Mouse (Mus musculus) regulatory T cell (primary cell): ENCODE measurements around the gene Clcn2.

ENCODE experiments used
- in situ Hi-C: fragments of 300-600 bp; cut with MboI, MseI; formaldehyde crosslinking; loops from one replicate; pipeline ENCODE4 v1.15.1; 2025; ENCODE audit warnings: high pct_unique_total_duplicates

Gene Clcn2

DNA sequence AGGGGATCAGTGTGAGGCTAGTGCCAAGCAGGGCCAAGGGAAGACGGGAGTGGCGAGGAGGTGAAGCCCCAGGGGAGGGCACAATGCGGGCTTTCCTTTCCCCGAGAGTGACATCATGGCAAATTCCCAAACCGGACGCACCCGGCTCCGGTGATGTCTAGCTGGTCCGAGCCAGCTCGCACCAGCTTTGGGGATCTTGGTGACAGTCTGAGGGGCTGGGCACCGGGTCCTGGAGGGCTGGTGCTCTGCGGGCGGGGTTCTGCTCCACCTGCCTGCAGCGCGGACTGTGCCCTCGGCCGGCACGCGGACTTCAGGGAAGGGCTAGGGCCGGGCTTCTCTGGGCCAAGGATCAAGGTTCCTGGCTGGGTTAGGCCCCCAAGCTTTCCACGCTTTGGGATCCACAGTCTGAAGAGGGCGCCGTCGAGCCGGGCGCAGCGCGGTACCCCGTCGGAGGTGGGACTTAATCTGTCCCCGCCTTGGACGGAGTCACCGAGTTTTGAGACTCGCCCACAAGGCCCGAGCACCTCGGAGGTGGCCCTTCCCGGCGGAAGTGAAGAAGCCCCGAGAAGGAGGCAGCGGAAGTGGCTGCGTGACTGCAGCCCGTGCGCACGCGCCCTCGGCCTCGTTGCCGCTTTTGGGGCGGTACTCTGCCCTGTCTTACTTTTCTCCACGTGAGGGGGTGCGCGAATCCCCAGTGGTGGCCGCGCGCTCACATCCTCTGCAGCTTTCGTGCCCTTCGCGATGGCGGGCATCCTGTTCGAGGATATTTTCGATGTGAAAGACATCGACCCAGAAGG lies at the start of gene Clcn2, which contains the start of gene Polr2h:
TSS of gene Clcn2 (minus strand) at position 566 of the 797 bp plus-strand sequence.
TSS of gene Polr2h (plus strand) at position 485 of the 797 bp plus-strand sequence.
- in situ Hi-C loops, result no loop called here

DNA sequence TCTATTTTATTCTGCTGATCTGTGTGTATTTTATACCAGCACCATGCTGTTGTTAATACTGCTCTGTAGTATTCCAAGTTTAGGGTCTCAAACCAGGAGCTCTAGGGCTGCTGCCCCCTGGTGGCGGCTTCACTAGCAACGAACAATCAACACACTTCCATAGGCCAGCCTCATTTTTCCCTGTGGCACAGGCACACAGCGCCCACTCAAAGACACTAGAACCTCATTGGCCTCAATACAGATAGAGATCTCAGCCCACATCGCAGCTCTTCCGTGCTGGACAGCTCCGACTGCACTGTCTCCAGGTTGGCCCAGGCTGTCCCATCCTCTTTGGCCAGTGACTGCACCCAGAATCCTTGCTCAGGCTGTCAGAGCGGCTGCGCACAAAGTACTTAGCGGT lies 47.7 kb upstream of the Clcn2 start:
- in situ Hi-C loops, result no loop called here

DNA sequence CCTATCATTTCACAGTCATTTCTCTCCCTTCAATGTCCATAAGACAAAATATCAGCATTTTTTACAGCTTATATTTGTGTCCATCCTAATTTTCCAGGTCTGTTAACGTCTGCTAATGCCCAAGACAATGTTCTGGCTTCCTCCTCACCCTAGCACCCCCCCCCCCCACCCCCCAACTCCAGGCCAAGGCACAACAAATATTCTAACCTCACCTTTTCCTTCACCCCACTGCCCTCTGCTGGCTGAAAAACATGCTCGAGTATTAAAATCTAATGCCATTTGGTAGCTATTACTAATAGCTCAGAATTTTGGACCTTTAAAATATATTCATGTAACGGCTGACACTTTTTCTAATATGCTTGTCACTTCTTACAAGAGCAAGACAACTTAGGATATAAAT lies 44.1 kb upstream of the Clcn2 start:
- in situ Hi-C loops, result no loop called here

DNA sequence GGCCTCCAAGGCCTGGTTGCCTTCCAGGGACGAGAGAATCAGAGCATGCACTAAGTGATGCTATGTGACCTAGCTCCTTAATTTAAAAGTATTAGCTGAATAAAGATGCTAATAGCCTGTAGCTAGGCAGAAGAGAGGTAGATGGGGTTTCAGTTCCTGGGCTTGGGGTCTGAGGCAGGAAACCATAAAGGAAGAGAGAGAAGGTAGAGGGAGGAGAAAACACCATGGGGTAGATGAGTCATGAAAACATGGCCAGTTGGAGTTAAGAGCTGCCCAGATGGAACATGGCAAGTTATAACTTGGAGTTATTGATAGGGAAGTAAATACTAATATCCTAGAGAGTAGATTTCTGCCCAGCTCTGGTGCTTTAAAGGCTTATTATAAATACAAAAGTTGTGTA lies 39.8 kb upstream of the Clcn2 start:
- in situ Hi-C loops, result no loop called here

DNA sequence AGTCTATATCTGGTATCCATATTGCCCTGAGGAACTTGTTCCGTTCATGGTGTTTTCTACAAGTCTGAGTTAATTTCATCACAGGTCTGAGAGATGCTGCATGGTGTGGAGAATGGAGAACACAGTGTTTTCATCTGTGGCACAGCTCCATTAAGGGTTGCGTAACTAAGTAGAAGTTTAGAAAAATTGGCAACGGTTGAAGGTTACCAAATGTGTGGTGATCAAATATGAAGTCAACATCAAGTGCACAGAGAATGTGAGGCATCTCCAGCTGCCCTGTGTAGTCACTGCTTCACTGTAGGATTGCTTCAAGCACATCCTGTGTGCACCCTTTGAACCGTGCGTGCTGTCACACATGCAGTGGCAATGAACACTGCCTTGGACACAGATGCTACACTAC lies 38.5 kb upstream of the Clcn2 start:
- in situ Hi-C loops, result no loop called here

DNA sequence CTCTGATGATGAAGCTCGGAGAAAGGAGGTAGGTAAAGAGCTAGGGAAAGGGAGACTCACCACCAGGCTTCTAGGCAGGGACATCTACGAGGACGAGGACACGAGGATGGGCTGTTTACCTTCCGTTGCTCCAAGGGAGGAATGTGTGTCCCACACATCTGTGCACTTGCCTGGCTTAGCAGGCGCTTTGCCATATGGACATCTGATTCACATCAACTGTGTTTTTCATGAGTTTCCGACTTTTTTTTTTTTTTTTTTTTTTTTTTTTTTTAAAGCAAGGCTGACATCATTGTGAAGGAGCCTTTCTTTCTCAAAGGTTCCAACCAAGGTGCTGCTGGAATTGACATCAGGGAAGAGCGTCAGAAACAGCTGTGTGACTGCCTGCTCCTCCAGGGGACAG lies 33.0 kb upstream of the Clcn2 start:
- in situ Hi-C loops, result no loop called here

DNA sequence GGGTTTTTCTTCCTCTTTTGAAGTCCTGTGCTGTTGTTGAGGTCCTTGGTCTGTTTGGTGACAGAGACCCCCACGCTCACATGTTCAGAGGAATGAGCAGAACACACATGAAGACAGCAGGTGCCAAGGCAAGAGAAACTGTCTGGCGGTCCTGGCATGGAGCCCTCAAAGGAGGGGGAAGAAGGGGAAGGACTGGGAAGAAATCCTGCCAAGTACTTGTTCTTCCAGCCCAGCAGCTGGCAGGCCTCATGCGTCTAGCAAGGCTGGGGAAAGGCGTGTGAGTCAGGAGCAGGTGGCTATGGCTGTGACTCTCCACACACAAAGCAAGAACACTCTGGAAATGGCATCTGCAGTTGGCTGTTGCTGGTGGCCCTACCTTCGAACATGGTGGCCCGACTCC lies 29.1 kb upstream of the Clcn2 start:
- in situ Hi-C loops, result no loop called here

DNA sequence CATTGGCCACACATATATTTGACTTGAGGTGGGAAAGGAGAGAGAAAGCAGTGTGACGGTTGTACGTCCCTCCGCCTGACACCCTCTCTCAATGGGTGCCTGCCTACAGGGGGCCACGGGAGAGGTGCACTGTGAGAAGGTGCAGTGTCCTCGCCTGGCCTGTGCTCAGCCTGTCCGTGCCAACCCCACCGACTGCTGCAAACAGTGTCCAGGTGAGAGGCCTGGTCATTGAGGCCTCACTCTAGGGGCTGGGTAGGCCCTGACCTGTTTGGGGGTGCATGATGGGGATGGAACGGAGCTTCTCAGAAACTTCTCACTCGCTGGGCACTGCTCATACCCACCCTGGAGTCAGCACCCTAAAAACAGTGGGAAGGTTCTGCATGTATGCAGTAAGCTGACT lies 22.3 kb upstream of the Clcn2 start:
- in situ Hi-C loops, result no loop called here

DNA sequence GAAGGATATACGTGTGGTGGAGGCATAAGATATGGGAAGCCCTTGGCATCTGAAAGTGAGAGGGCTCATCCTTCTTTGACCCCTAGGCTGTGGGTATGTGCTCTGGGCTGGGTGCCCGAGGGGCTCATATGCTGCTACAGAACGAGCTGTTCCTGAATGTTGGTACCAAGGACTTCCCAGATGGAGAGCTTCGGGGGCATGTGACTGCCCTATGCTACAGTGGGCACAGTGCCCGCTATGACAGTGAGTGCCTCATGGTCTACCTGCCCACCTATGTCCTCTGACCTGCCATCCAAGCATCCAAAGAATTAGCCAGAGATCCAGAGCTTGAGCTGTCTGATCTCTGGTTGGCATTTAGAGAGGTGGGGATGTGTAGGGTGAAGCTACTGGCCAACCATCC lies 19.3 kb upstream of the Clcn2 start:
- in situ Hi-C loops, result no loop called here

DNA sequence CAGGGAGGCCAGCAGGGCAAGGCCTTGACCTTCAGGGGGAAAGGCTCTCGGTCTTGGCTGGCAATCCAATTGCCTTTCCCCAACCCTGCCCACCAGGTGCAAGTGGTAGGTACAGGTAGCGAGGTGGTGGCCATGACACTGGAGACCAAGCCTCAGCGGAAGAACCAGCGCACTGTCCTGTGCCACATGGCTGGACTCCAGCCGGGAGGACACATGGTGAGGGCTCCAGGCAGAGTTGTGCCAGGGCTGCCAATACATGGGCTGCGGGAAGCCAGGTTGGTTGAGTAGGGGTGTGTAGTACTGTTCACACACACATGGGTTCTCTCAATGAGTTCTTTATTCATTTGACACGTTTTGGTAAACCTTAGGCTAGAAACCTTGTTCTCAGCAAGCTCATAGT lies 18.6 kb upstream of the Clcn2 start:
- in situ Hi-C loops, result no loop called here

DNA sequence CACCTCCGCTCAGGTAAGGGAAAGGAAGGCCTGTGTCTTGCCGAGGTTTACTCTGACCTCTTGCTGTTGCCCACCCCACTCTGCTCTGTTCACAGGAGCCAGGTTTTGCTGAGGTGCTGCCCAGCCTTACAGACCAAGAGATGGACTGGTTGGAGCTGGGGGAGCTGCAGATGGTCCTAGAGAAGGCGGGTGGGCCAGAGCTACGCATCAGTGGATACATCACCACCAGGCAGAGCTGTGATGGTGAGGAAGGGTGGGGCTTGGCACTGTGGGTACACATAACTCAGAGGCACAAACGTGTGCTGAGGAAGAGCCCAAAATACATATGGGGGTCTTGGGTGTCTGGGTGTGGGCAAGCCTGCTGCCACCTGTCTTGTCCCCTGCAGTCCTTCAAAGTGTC lies 18.1 kb upstream of the Clcn2 start:
- in situ Hi-C loops, result no loop called here

DNA sequence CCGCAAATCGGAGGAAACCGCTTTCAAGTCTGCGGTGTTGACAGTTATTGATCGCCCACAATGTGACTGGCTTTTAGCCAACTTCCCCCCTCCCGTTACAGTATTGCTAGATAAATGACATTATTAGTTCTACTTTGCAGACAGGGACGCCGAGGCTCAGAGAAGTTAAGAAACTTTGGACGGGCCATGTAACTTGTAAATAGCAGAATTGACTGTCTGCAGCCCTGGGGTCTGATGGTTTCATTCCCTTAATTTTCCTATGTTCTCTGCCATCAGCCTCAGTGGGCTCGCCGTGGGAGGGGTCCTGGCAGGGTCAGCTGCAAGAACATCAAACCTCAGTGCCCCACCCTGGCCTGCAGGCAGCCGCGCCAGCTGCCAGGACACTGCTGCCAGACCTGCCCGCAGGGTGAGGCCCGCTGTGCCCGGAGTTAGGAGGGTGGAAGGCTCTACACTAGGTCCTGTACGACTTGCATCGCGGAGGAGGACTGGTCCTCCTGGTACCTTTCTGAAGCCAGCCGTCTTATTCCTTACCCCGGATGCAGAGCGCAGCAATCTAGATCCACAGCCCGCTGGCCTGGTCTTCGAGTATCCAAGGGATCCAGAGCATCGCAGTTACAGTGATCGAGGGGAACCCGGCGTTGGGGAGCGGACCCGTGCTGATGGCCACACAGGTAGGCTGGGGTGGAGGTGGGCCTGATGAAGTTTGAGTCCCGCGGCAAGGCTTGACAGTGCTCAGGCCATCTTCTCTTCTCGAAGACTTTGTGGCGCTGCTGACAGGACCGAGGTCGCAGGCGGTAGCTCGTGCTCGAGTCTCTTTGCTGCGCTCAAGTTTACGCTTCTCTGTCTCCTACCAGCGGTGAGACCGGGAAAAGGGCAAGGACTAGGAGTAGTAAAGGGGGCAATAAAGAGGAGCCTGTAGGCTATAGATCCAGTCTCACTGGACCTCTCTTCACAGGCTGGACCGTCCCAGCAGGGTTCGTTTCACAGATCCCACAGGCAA lies 16.5 kb upstream of the Clcn2 start, which contains the start of gene Thpo:
TSS of gene Thpo (minus strand) at position 781 of the 1,000 bp plus-strand sequence.
- in situ Hi-C loops, result no loop called here

DNA sequence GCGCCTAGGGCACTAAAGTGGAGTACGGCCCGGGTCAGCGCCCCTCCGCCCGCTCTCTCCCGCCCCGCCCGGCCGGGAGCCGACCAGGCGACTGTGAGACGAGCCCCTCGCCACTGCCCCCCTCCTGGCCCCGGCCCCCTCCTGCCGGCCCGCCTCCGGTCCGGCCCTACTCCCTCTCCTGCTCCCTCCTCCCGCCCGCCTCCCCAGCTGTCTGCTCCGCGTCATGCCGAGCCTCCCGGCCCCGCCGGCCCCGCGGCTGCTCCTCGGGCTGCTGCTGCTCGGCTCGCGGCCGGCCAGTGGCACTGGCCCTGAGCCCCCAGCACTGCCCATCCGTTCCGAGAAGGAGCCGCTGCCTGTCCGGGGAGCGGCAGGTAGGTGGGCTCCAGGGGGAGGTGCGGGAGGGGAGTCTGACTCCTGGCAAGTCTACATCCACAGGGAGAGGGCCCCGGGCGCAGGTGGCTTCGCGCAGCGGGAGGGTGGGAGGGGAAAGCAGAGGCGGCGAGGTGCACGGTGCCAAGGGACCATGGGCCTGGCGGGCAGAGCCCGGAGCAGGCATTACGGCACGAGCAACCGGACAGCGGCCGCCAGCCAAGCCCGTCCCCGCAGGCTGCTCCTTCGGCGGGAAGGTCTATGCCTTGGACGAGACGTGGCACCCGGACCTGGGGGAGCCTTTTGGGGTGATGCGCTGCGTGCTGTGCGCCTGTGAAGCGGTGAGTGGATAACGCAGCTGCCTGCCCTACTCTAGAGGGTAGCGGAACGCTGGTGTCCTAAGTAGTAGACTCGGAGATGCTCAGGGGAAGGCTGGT lies 15.6 kb upstream of the Clcn2 start, which contains the start of gene Chrd:
TSS of gene Chrd (plus strand) at position 203 of the 806 bp plus-strand sequence.
- in situ Hi-C loops, result no loop called here

DNA sequence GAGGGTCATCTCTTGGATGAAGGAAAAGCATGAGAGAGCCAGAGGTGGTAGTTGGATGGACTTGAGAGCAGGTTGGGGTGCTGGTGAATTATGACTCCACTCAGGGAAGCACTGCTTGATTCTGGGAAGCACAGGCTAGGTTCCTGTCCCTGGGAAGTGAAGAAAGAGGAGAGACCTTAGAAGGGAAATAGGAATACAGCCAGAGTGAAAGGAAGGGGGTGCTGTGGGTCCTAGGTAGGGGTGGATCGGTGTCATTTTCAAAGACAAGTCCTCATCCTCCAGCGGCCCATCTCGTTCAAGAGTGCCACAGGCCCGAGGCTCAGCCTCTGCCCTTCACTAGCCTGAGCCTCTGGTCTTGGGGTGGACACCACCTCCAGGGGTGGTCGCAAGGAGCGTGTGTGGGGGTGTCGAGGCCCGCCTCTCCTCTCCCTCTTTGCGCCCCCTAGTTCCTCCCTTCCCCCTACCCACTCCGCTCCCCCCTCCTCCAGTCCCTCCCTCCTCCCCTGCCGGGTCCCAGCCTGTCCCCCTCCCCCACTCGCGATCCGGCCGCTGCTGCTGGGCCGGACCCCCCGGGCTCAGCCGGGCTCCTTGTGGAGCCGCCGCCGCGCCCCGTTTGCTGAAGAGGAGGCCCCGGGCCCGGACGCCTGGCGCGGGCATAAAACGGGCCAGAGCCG lies 14.8 kb upstream of the Clcn2 start:
- in situ Hi-C loops, result no loop called here

DNA sequence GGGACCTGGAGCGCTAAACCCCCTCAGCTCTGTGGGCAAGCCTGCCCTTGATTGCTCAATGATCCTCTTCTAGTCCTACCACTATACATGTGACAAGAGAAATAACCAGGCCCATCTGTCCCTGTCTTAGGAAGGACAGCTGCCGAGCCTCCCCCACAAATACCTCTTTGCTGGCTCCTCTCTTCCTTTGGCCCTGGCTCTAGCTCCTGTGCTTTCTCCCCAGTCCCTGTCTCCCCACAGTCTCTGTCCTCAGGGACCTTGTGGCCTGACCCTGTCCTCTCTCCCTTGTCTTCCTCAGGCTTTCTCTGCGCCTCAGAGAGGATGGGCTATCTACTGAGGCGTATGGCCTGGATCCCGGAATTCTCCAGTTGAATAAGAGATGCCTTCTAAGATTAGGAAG lies 14.1 kb upstream of the Clcn2 start:
- in situ Hi-C loops, result no loop called here

DNA sequence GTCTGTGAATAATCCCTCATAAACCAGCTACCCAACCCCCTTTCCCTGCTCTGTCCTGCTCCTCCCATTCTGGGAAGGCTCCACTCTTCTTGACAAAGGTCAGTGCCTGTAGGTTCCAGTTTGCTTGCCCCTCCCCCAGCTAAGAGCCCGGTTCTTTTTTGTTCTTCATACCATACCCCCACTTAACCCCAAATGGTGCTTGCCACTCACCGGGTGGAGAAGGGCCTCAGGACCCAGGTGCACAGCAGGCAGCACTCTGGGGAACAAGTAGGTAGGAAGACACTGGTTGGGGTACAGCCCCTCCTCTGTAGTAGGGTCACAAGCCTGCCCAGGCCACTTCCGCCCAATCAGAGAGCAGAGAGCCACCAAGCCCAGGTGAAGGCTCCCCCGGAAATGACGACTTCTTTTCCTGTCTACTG lies 12.8 kb upstream of the Clcn2 start:
- in situ Hi-C loops, result no loop called here

DNA sequence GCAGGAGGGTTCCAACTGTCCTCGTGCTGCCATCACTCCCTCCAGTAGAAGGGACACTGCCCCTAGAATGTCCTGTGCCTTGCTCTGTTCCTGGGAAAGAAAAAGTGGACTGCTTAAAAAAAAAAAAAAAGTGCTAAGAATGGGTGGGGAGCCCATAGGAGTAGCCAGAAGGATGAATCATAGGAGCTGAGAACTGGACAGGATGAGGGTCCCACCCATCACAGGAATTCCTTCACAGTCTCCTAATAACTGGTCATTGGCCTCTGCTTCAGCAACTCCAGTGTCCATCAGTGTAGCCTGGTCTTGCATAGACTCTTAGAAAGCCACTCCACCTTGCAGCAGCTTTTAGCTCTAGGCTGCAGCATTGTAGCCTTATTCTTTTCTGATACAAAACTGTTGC lies 8.8 kb upstream of the Clcn2 start:
- in situ Hi-C loops, result no loop called here

DNA sequence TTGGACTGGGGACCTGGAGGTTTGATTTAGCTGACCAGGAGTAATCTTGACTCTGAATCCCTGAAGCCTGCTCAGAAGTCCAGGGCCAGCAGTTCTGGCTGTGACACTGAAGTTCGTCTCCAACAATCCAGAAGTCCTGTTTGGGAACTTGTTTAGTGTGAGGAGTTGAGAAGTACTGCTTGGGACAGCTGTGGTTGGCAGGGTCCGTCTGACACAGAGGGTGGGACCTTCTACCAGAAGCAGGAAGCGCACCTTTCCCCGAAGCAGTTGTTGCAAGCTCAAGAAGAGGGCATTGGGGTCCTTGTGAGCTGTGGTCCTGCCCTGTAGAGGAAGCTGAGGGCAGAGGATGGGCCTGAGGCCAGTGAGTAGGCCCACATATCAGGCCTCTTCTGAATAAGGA lies 8.2 kb upstream of the Clcn2 start:
- in situ Hi-C loops, result no loop called here

DNA sequence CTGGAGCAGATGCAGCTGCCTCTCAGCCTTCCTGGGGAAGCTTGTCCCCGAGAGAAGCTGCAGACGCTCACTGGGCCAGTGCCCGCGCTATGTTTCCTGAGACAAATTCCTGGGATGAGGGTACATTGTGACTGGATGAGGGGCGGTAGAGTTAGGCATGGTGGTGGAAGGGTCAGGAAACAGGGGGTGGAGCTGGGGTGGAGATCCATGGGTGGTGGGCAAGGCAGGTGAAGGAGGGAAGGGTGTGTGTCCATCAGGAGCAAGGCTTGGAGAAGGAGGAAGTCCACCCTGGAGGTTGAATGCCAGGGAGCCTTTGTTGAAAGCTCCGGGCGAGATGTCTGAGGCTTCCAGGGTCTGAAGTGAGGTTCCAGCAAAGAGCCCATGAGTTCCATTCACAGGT lies 7.8 kb upstream of the Clcn2 start:
- in situ Hi-C loops, result no loop called here

DNA sequence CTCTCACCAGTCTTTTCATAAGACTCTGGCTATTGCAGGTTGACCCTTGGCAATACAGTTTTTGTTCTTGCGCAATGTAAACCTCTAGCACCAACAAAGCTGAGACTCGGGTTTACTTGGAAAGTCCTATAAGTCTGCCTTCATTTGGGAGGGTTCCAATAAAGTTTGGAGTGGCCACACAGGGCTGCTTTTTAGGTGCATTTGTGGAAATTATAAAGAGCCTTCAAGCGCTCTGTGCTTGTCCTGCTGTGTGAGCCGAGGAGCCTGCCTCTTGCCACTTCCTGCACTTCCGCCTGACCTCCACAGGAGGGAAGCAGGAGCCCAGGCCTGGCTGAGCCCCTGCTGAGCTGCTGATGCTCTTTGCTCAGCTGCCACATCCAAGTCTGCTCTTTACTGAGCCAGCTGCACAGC lies 6.8 kb upstream of the Clcn2 start:
- in situ Hi-C loops, result no loop called here

DNA sequence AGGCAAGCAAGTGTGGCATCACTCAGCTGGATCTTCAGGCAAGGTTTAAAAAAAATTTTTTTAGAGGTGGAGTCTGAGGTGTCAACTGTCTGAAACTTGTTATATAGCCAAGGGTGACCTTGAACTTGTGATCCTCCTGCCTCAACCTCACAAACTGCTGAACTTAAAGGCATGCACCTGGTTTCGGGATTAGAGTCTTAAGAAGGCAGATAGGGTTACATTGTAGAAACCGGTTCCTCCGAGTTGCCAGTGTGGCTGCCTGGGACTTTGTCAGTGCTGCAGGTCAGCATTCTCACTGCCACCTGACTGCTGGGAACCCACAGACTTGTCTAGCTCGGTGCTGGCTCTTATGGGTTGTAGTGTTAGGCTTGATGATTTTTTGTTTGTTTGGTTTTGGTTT lies 5.7 kb upstream of the Clcn2 start:
- in situ Hi-C loops, result no loop called here
